Mouse (Mus musculus) left cerebral cortex, postnatal 10 days (tissue): ENCODE measurements at regions not wholly inside any gene's neighbourhood (a gene's known extent, or its start where the extent isn't known, plus 50 kb on each side); places are given as distances from the start of the nearest gene placed in this dataset.

ENCODE experiments used
- DNase-seq, 2 experiments: peaks; one replicate each; pipeline ENCODE4 v3.0.0; 2021 to 2022; ENCODE audit warnings: low spot score in 2 of 2, mixed read lengths in 1 of 2; ENCODE audit errors: extremely low spot score in 1 of 2
- intact Hi-C: fragments of 180-260 bp; cut with DNase I; formaldehyde crosslinking; loops from one replicate; pipeline ENCODE4 v1.15.1; 2025

GRCm38 (mm10) chr14:36646649-36647048, 321.9 kb downstream of the Ccser2 start:
- intact Hi-C loops, result no loop called here
- DNase-seq, result no peak

GRCm38 (mm10) chr14:36646237-36646636, 322.3 kb downstream of the Ccser2 start:
- intact Hi-C loops, result no loop called here
- no peak for DNase-seq

GRCm38 (mm10) chr14:36624822-36625221, 343.8 kb downstream of the Ccser2 start:
- no peak for DNase-seq
- intact Hi-C loops, result no loop called here

GRCm38 (mm10) chr14:36624134-36624533, 344.4 kb downstream of the Ccser2 start:
- intact Hi-C loops, result no loop called here
- no peak for DNase-seq

GRCm38 (mm10) chr14:36623036-36623435, 345.5 kb downstream of the Ccser2 start:
- intact Hi-C loops, result no loop called here
- no peak for DNase-seq

GRCm38 (mm10) chr14:36618459-36619085, 350.0 kb downstream of the Ccser2 start:
- no peak for DNase-seq
- intact Hi-C loops, result no loop called here

GRCm38 (mm10) chr14:36617987-36618386, 350.6 kb downstream of the Ccser2 start:
- intact Hi-C loops, result no loop called here
- DNase-seq, result no peak

GRCm38 (mm10) chr14:36614926-36615325, 353.7 kb downstream of the Ccser2 start:
- intact Hi-C loops, result no loop called here
- DNase-seq, result no peak

- DNase-seq, result no peak
- intact Hi-C loops, result no loop called here
These were observed 355.7 kb downstream of the Ccser2 start for GRCm38 (mm10) chr14:36612860-36613259.

- DNase-seq, result peak; percentile 22 to 26
- intact Hi-C loops, result loop anchor here (10.0 kb wide), 1 partner anchor 1769 kb away; no protein-coding TSS in a partner anchor
These were observed 384.4 kb downstream of the Ccser2 start for GRCm38 (mm10) chr14:36584065-36584635.

- DNase-seq, result peak in 1 of 2 experiments; percentile 31
- intact Hi-C loops, result loop anchor here (10.0 kb wide), 1 partner anchor 1769 kb away; no protein-coding TSS in a partner anchor
These were observed 385.1 kb downstream of the Ccser2 start for GRCm38 (mm10) chr14:36583338-36584064.

GRCm38 (mm10) chr14:36563229-36563865, 405.2 kb downstream of the Ccser2 start:
- intact Hi-C loops, result no loop called here
- DNase-seq, result no peak

- intact Hi-C loops, result no loop called here
- no peak for DNase-seq
These were observed 431.2 kb downstream of the Ccser2 start for GRCm38 (mm10) chr14:36537402-36537801.

- intact Hi-C loops, result no loop called here
- no peak for DNase-seq
These were observed 432.6 kb downstream of the 4930474N05Rik start for GRCm38 (mm10) chr14:36527310-36527709.

DNA sequence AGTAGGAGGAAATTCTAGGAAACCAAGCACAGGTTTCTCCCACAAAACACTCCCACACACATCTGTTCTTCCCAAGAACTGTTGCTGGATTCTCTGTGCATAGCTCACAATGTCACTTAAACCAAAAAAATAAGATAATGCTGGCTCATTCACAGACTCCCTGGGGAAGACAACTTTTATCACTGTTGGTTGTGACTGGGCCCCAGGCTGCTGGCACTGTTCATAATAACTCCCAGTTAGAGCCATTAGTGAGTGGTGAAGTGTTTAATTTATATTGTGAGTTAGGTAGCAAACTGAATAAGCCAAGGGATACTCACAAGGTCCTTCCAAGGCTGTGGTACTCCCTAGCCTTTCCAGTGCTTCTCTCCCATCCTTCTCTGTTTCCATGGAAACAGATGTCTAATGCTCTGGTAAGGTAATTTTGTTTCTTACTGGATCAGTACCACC, 430.9 kb downstream of the 4930474N05Rik start:
- peak in 1 of 2 experiments; percentile 8 for DNase-seq
- intact Hi-C loops, result no loop called here

GRCm38 (mm10) chr14:36502076-36502994, 407.6 kb downstream of the 4930474N05Rik start:
- DNase-seq, result peak; percentile 15 to 26
- intact Hi-C loops, result no loop called here

GRCm38 (mm10) chr14:36499323-36499722, 404.6 kb downstream of the 4930474N05Rik start:
- intact Hi-C loops, result no loop called here
- no peak for DNase-seq

DNA sequence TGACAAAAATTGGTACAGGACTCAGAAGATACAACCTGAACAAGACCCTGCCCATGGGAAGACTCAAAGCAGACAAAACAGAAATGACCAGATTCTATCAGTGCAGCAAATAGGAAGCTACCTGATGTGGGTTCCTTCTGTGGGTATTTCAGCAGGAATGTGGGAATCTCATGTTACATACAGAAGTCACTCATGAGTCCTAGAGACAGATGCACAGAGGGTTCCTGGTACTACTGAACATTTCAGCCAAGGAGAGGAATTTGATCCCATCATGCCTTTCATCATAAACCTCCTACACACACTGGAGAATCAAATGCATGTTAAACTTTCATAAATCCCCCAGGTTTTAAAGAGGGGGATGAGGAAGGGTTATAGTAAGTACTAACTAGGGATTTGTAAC, 390.8 kb downstream of the 4930474N05Rik start:
- intact Hi-C loops, result no loop called here
- no peak for DNase-seq
